Mouse (Mus musculus) liver, embryonic 11.5 days (tissue): Measurements from ENCODE around the gene Dr1. TPM values are rescaled to one million over a fixed set of nuclear protein-coding genes. Genes with fewer than 3 reads are reported as not detected.
"Not testable (repeated sequence)": the region's sequence is repeated elsewhere in the genome, so short reads cannot be mapped to it uniquely, and the experiment has no call there.

Experiments
- ATAC-seq: fragments of 200-750 bp; cut with Nextera tagmentation; replicated peaks from 2 replicates; pipeline ENCODE4 v1.8.0; 2017; ENCODE audit warnings: moderate number of reproducible peaks, mild to moderate bottlenecking, moderate TSS enrichment, moderate library complexity; ENCODE audit not compliant: low FRiP score
- DNase-seq: peaks from one replicate; pipeline ENCODE4 v3.0.0-alpha.2; 2017; ENCODE audit warnings: low spot score
- H3K27ac ChIP-seq: fragments of 300-500 bp; sonication (generic); 2 replicates; pipeline ENCODE4 v1.5.1; 2014; ENCODE audit warnings: mild to moderate bottlenecking, low read depth, low read length, control low read depth
- H3K27me3 ChIP-seq: fragments of 300-500 bp; sonication (generic); replicated peaks from 2 replicates; pipeline ENCODE4 v1.6.1; 2014; ENCODE audit warnings: low read length, mixed read lengths; ENCODE audit not compliant: control insufficient read depth, insufficient read depth
- H3K36me3 ChIP-seq: fragments of 300-500 bp; sonication (generic); 2 replicates; pipeline ENCODE4 v1.6.1; 2014; ENCODE audit warnings: mild to moderate bottlenecking, low read length, moderate library complexity, mixed read lengths; ENCODE audit not compliant: control insufficient read depth, insufficient read depth
- H3K4me1 ChIP-seq: fragments of 300-500 bp; sonication (generic); replicated peaks from 2 replicates; pipeline ENCODE4 v1.6.1; 2014; ENCODE audit warnings: low read length, mixed read lengths; ENCODE audit not compliant: control insufficient read depth, insufficient read depth
- H3K4me2 ChIP-seq: fragments of 300-500 bp; sonication (generic); 2 replicates; pipeline ENCODE4 v1.6.1; 2014; ENCODE audit warnings: mild to moderate bottlenecking, control low read depth, moderate library complexity
- H3K4me3 ChIP-seq: fragments of 300-500 bp; sonication (generic); 2 replicates; pipeline ENCODE4 v1.5.1; 2014; ENCODE audit warnings: low read depth, low read length, control low read depth
- H3K9ac ChIP-seq: fragments of 300-500 bp; sonication (generic); 2 replicates; pipeline ENCODE4 v1.6.1; 2014; ENCODE audit warnings: low read depth, low read length, control low read depth
- H3K9me3 ChIP-seq: fragments of 300-500 bp; sonication (generic); 2 replicates; pipeline ENCODE4 v1.6.1; 2016; ENCODE audit warnings: low read length, inconsistent platforms, mixed read lengths; ENCODE audit not compliant: control insufficient read depth
- WGBS: fragments of 180-500 bp; shearing (Covaris S2); extraction: QIAGEN DNeasy Blood & Tissue Kit; methylation state at CpG from one replicate; pipeline ENCODE4 v1.1.7; 2014; 5-methylcytosine and 5-hydroxymethylcytosine counted together
- polyA plus RNA-seq: library from polyadenylated mRNA; unstranded; fragments of >200 nt; fragmentation: Nextera tagmentation; extraction: Ambion mirVana; gene quantifications from 2 replicates; pipeline ENCODE4 v1.2.1, GENCODE M21; 2014

The Dr1 gene
- polyA plus RNA-seq, 1 experiment from 2014 or later = 57.0 TPM

DNA sequence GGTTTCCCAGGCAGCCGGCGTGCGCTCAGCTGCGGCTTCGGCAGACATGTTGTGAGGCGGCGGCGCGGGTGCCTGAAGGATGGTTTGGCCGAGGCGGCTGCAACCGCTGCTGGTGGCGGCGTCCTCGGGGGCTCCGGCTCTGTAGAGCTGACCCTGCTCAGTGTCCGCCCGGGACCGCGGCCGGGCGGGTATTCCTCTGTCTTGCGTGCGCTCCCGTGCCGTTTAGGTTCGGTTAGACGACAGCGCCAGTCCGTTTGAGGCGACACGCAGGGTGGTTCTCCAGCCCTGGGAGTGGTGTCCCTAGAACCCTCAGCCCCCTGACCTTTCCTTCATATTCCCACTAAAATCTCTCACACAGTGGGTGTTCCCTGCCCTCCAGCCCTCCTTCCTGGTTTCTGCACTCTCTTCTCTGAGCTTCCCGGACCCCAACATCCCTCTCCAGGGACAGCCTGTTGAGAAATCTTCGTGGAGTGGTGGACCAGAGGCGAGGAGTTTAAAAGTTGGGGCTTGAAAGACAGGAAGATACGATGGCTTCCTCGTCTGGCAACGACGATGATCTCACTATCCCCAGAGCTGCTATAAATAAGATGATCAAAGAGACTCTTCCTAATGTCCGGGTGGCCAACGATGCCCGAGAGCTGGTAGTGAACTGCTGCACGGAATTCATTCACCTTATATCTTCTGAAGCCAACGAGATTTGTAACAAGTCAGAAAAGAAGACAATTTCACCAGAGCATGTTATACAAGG, 540 bp downstream of the Dr1 start:
- H3K9ac ChIP-seq = peak overlapping the region; percentile 97
- no peaks in the 10 kb centered on the region for H3K27me3 ChIP-seq
- no peaks in the 10 kb centered on the region for H3K9me3 ChIP-seq
- peak overlapping the region; percentile 99 for H3K4me3 ChIP-seq
- H3K36me3 ChIP-seq = no peaks in the 10 kb centered on the region; the same call in 1 of the 2 replicates
- peaks cover 26% of the 10 kb centered on the region for H3K4me1 ChIP-seq
- WGBS = under 1% methylated on average over 44 of the region's 44 CpGs
- DNase-seq = peak; percentile 37
- H3K27ac ChIP-seq = peak overlapping the region; percentile 85
- peak; percentile 60 for ATAC-seq
- peak overlapping the region; percentile 91 for H3K4me2 ChIP-seq

- H3K4me1 ChIP-seq = peaks cover 26% of the 10 kb centered on the region
- peak overlapping the region; percentile 85; the same call in 1 of the 2 replicates for H3K27ac ChIP-seq
- WGBS = 8% methylated on average over 7 of the region's 7 CpGs
Measured at GRCm38 (mm10) chr5:108269811-108270151, 1.1 kb downstream of the Dr1 start.

GRCm38 (mm10) chr5:108270415-108270814, 1.7 kb downstream of the Dr1 start:
- Histone ChIP-seq H3K27me3 (no peaks in the 10 kb centered on the region), H3K9ac (peak overlapping the region; percentile 97), H3K4me2 (peak overlapping the region; percentile 91), H3K36me3 (no peaks in the 10 kb centered on the region; the same call in 1 of the 2 replicates), H3K4me3 (peak overlapping the region; percentile 99), H3K27ac (no peak overlapping the region), H3K9me3 (no peaks in the 10 kb centered on the region), H3K4me1 (peaks cover 20% of the 10 kb centered on the region)
- ATAC-seq = no peak
- WGBS = 21% methylated on average over 9 of the region's 9 CpGs
- no peak for DNase-seq

More at GRCm38 (mm10) chr5:108269811-108270151, 1.1 kb downstream of the Dr1 start:
- Histone ChIP-seq H3K4me2 (peak overlapping the region; percentile 91), H3K9ac (peak overlapping the region; percentile 97), H3K9me3 (no peaks in the 10 kb centered on the region), H3K36me3 (no peaks in the 10 kb centered on the region; the same call in 1 of the 2 replicates), H3K27me3 (no peaks in the 10 kb centered on the region), H3K4me3 (peak overlapping the region; percentile 99)
- ATAC-seq (no peak), DNase-seq (no peak)

DNA sequence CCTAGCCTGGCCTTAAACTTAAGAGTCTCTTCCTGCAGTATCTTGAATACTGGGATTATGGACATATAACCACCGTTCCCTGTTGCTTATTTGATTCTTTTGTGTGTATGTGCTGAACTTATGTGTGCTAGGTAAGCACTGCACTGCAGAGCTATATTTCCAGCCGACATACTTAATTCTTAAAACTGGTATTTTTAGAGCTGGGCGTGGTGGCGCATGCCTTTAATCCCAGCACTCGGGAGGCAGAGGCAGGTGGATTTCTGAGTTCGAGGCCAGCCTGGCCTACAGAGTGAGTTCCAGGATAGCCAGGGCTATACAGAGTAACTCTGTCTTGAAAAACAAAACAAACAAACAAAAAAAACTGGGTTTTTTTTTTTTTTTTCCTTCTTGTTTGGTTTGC, 2.6 kb downstream of the Dr1 start:
- not testable (repeated sequence) for H3K27ac ChIP-seq, H3K27me3 ChIP-seq, ATAC-seq, H3K9ac ChIP-seq, H3K9me3 ChIP-seq, H3K36me3 ChIP-seq, DNase-seq
- WGBS = 85% methylated on average over 6 of the region's 6 CpGs
- H3K4me1 ChIP-seq = peaks cover 16% of the 10 kb centered on the region
- H3K4me2 ChIP-seq = peak overlapping the region; percentile 91
- peak overlapping the region; percentile 99 for H3K4me3 ChIP-seq

DNA sequence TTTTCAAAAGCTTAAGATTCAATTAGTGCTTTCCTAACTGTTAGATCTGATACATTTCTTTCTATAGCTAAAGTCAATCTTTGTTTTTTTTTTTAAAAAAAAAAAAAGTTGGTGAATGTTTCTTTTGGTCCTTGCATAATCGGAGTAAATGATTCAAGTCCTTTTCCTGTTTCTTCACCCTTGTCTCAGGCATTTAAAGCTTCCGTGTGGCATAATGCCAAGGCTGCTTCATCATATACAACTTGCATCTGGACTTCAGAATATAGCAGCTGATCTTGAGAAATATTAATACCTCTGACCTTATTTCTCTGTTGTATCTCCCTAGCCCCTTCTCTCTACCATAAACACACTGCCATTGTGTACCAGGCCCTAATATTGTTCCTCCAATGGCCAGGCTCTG, 18.3 kb downstream of the Dr1 start:
- Histone ChIP-seq H3K36me3 (no peaks in the 10 kb centered on the region), H3K9me3 (peaks cover 3% of the 10 kb centered on the region; the same call in 1 of the 2 replicates), H3K4me2 (no peak overlapping the region), H3K4me3 (no peak overlapping the region), H3K27ac (no peak overlapping the region), H3K27me3 (no peaks in the 10 kb centered on the region), H3K4me1 (no peaks in the 10 kb centered on the region), H3K9ac (no peak overlapping the region)
- ATAC-seq (no peak), DNase-seq (no peak)
- 79% methylated on average over 2 of the region's 2 CpGs for WGBS

- no peaks in the 10 kb centered on the region for H3K36me3 ChIP-seq
- H3K4me3 ChIP-seq = no peak overlapping the region
- ATAC-seq (no peak), DNase-seq (no peak)
- H3K27ac ChIP-seq = no peak overlapping the region
- H3K4me2 ChIP-seq = no peak overlapping the region
- no peak overlapping the region for H3K9ac ChIP-seq
- no peaks in the 10 kb centered on the region for H3K27me3 ChIP-seq
- no peaks in the 10 kb centered on the region for H3K9me3 ChIP-seq
- 54% methylated on average over 3 of the region's 3 CpGs for WGBS
- no peaks in the 10 kb centered on the region for H3K4me1 ChIP-seq
Measured at GRCm38 (mm10) chr5:108301567-108301966, 32.9 kb downstream of the Dr1 start.

- peak within 1 kb of the TSS; percentile 79 for H3K4me3 ChIP-seq
- peaks cover 7% of the 10 kb centered on the region; the same call in 1 of the 2 replicates for H3K4me1 ChIP-seq
- peak within 1 kb of the TSS; percentile 84 for H3K27ac ChIP-seq
- no peaks in the 10 kb centered on the region for H3K27me3 ChIP-seq
- peak within 1 kb of the TSS; percentile 90 for H3K4me2 ChIP-seq
- ATAC-seq (peak; percentile 99), DNase-seq (peak; percentile 95)
- under 1% methylated on average over 57 of the region's 57 CpGs for WGBS
- H3K9ac ChIP-seq = peak within 1 kb of the TSS; percentile 84
- no peaks in the 10 kb centered on the region for H3K36me3 ChIP-seq
- no peaks in the 10 kb centered on the region for H3K9me3 ChIP-seq
Measured at GRCm38 (mm10) chr5:108312224-108313064, 43.7 kb downstream of the Dr1 start, which contains the start of gene Pigg. TSS of gene Pigg (plus strand) at chr5:108312609.

GRCm38 (mm10) chr5:108313065-108313860, 44.6 kb downstream of the Dr1 start:
- H3K9ac ChIP-seq = peak overlapping the region; percentile 84
- no peaks in the 10 kb centered on the region; the same call in 1 of the 2 replicates for H3K36me3 ChIP-seq
- ATAC-seq (peak; percentile 54), DNase-seq (no peak)
- no peaks in the 10 kb centered on the region for H3K27me3 ChIP-seq
- WGBS = 5% methylated on average over 16 of the region's 16 CpGs
- peak overlapping the region; percentile 79 for H3K4me3 ChIP-seq
- H3K9me3 ChIP-seq = no peaks in the 10 kb centered on the region
- peaks cover 7% of the 10 kb centered on the region; the same call in 1 of the 2 replicates for H3K4me1 ChIP-seq
- peak overlapping the region; percentile 84 for H3K27ac ChIP-seq
- H3K4me2 ChIP-seq = peak overlapping the region; percentile 90
